Mouse (Mus musculus) central nervous system, embryonic 11.5 days (tissue): ENCODE results near the gene Ttc21b. TPM values are rescaled to one million over a fixed set of nuclear protein-coding genes. Genes with fewer than 3 reads are reported as not detected.

Experiments
- polyA plus RNA-seq: library from polyadenylated mRNA; depleted of rRNA; stranded (reverse); fragments of >200 nt; gene quantifications from 2 replicates; pipeline ENCODE4 v1.2.3, GENCODE M21; 2012; rRNA removed

Ttc21b gene
- 12.0 and 15.1 TPM in 2 replicates for polyA plus RNA-seq

DNA sequence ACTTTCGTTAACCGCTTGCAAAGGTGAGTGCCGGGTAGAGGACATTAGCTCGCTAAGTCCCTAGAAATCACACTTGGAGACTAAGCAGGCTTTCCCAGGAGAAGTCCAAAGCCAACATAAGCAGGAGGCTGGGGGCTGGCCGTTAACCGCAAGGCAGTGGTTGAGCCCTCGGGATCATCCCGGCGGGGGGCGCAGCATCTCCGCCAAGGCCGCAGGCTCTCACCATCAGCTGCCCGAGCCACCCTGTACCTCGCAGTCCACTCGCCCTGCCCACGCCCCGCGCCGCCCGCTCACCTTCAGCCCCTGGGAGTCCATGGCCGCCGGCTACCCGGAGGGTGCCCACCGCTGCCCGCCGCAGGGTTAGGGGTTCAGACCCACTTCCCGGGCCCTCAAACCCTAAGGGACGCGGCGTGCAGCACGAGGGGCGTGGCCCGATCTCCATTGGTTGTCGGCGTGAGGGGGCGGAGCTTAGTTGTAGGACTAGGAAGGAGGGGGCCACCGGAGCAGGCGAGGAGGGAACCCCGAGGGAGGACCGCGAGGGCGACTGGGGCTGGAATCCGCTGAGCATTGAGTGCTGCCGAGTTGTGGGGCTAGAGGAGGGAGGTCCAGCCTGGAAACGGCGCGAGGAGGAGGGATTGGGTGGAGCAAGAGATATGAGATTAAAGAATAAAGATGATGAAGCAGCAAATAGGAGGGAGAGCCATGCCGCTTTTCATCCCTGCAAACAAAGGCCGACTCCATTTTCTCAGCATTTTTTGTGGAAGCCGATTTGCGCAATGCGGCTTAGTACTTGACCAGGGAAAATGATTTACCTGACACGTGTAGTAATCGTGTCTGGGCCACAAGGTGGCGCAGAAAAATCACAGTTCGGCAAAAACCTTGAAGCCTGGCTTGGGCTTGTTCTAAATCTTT is at the start of gene Ttc21b:
TSS of gene Ttc21b (minus strand) at position 398 of the 912 bp plus-strand sequence.

Other genes starting within 250 kb of the Ttc21b start
- gene Galnt3, start 131.6 kb downstream of the Ttc21b start, polyA plus RNA-seq, result 0.59 and 1.5 TPM in 2 replicates
- gene Scn1a, start 184.2 kb upstream of the Ttc21b start, polyA plus RNA-seq, result 1.9 and 2.2 TPM in 2 replicates